Mouse (Mus musculus) ES-E14 (cell line): ENCODE results near the gene Nfs1.

Source experiments
- CHD2 ChIP-seq: IDR thresholded peaks from 2 replicates; pipeline ENCODE4 v1.6.1; 2014; ENCODE audit warnings: mild to moderate bottlenecking, low read depth, low read length, inconsistent platforms
- MAFK ChIP-seq: IDR thresholded peaks from 2 replicates; pipeline ENCODE4 v1.6.1; 2014; ENCODE audit warnings: mild to moderate bottlenecking, low read depth, low read length, inconsistent platforms; ENCODE audit not compliant: insufficient read depth
- ZC3H11A ChIP-seq: IDR thresholded peaks from 2 replicates; pipeline ENCODE4 v1.6.1; 2012; ENCODE audit warnings: low read depth, mild to moderate bottlenecking, inconsistent platforms, low read length, borderline replicate concordance
- ZNF384 ChIP-seq: IDR thresholded peaks from 2 replicates; pipeline ENCODE4 v1.6.1; 2012; ENCODE audit warnings: low read depth, low read length, inconsistent platforms

GRCm38 (mm10) chr2:156111358-156112079 lies 32.5 kb downstream of the Nfs1 start, which contains the start of the genes Cpne1 and Rbm12:
- TF ChIP-seq CHD2: no peak
- TF ChIP-seq ZNF384: no peak
- no peak for TF ChIP-seq MAFK
- no peak for TF ChIP-seq ZC3H11A
